Mouse (Mus musculus) cerebellum, adult 2 months (tissue): ENCODE results near the gene Cd151.

Experiments
- CTCF ChIP-seq: fragments of 200-500 bp; IDR thresholded peaks from 2 replicates; pipeline ENCODE4 v1.5.1; 2011; ENCODE audit warnings: low read depth, mild to moderate bottlenecking, control low read depth, low read length, moderate library complexity, borderline replicate concordance; ENCODE audit not compliant: insufficient read depth
- POLR2A ChIP-seq: fragments of 200-500 bp; IDR thresholded peaks from 2 replicates; pipeline ENCODE4 v1.6.1; 2011; ENCODE audit warnings: low read length, control low read depth, borderline replicate concordance; ENCODE audit not compliant: insufficient read depth

DNA sequence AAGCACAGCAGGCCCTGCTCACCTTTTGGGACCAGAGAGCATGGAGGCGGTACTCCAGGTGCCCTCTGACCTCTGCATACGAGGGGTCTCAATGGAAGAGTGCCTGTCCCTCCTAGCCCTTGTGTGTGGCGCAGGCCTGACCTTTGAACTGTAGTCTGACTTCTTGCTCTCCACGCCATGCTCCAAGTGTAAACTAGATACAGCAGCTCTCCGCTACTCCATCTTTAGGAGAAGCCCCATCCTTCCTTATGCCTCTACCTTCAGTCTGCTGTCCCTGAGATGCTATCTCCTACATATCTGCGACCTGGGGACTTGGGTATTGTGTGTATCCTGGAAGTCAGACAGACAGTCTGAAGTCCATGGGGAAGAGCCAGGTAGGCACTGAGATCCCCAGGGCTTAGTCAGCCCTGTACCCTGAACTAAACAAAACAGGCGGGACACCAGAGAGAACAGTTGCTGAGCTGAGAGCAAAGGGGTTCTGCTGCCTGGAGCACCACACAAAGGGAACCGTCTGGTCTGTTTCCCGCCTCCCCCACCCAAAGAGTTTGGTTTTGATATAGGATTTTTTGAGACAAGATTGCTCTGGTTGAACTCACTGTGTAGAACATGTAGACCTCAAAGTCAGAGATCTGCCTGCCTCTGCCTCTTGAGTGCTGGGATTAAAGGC is 31.2 kb upstream of the Cd151 start:
- TF ChIP-seq POLR2A (no peak), CTCF (no peak)
